Mouse (Mus musculus): ENCODE measurements around the gene Rap1a.

- TF ChIP-seq CTCF (IDR thresholded peaks at IDR 0.05; ENCODE audit: low read depth, low read length), result no peak
- no peak for TF ChIP-seq POLR2A (IDR thresholded peaks at IDR 0.05; ENCODE audit: borderline replicate concordance, low read depth, low read length)
These were observed 1.8 kb downstream of the Rap1a start for GRCm38 (mm10) chr3:105799375-105799774.
